Mouse (Mus musculus) thymus, adult 2 months (tissue): ENCODE results near the gene Calr4.

Source experiments
- CTCF ChIP-seq: fragments of 200-500 bp; IDR thresholded peaks from 2 replicates; pipeline ENCODE4 v1.5.1; 2012; ENCODE audit warnings: mild to moderate bottlenecking, control low read depth, low read length, moderate library complexity, borderline replicate concordance; ENCODE audit not compliant: control insufficient read depth, poor library complexity, insufficient read depth; ENCODE audit errors: extremely low read depth
- POLR2A ChIP-seq: fragments of 200-500 bp; IDR thresholded peaks from 2 replicates; pipeline ENCODE4 v1.6.1; 2012; ENCODE audit warnings: mild to moderate bottlenecking, low read length, control low read depth, moderate library complexity; ENCODE audit not compliant: control insufficient read depth, poor library complexity, insufficient read depth; ENCODE audit errors: extremely low read depth

- TF ChIP-seq CTCF, result no peak
- TF ChIP-seq POLR2A, result no peak
These were observed at the start of gene Calr4 for GRCm38 (mm10) chr4:109234185-109234584.
